Mouse (Mus musculus) midbrain, embryonic 10.5 days (tissue): ENCODE measurements at regions not wholly inside any gene's neighbourhood (a gene's known extent, or its start where the extent isn't known, plus 50 kb on each side); places are given as distances from the start of the nearest gene placed in this dataset.

Experiments
- DNase-seq: peaks from one replicate; pipeline ENCODE4 v3.0.0-alpha.2; 2017; ENCODE audit warnings: low spot score
- H3K27ac ChIP-seq: fragments of 300-500 bp; sonication (generic); replicated peaks from 2 replicates; pipeline ENCODE4 v1.5.1; 2016; ENCODE audit warnings: mild to moderate bottlenecking
- H3K27me3 ChIP-seq: fragments of 300-500 bp; sonication (generic); 2 replicates; pipeline ENCODE4 v1.6.1; 2016; ENCODE audit warnings: low read depth, mild to moderate bottlenecking; ENCODE audit not compliant: poor library complexity, severe bottlenecking
- H3K36me3 ChIP-seq: fragments of 300-500 bp; sonication (generic); 2 replicates; pipeline ENCODE4 v1.6.1; 2016; ENCODE audit warnings: mild to moderate bottlenecking, moderate library complexity
- H3K4me1 ChIP-seq: fragments of 300-500 bp; sonication (generic); 2 replicates; pipeline ENCODE4 v1.6.1; 2016
- H3K4me3 ChIP-seq: fragments of 300-500 bp; sonication (generic); 2 replicates; pipeline ENCODE4 v1.5.1; 2016; ENCODE audit warnings: mild to moderate bottlenecking, moderate library complexity
- H3K9me3 ChIP-seq: fragments of 300-500 bp; sonication (generic); replicated peaks from 2 replicates; pipeline ENCODE4 v1.6.1; 2016; ENCODE audit warnings: mild to moderate bottlenecking
- WGBS: fragments of 180-500 bp; shearing (Covaris S2); methylation state at CpG from one replicate; pipeline ENCODE4 v1.1.7; 2016; 5-methylcytosine and 5-hydroxymethylcytosine counted together

- no peaks in the 10 kb centered on the region for H3K36me3 ChIP-seq
- H3K4me3 ChIP-seq = no peak overlapping the region; the same call in 1 of the 2 replicates
- DNase-seq = peak; percentile 75
- 17% methylated on average over 9 of the region's 9 CpGs for WGBS
- peak overlapping the region; percentile 13; the same call in 1 of the 2 replicates for H3K27ac ChIP-seq
- H3K27me3 ChIP-seq = peaks cover 74% of the 10 kb centered on the region
- no peaks in the 10 kb centered on the region for H3K9me3 ChIP-seq
- H3K4me1 ChIP-seq = peaks cover 48% of the 10 kb centered on the region
Observed at GRCm38 (mm10) chr19:42673133-42673532, 60.5 kb upstream of the Loxl4 start.

GRCm38 (mm10) chr19:42669886-42670285 is 57.3 kb upstream of the Loxl4 start:
- Histone ChIP-seq H3K9me3 (no peaks in the 10 kb centered on the region), H3K27me3 (peaks cover 62% of the 10 kb centered on the region), H3K4me1 (peaks cover 47% of the 10 kb centered on the region), H3K4me3 (no peak overlapping the region), H3K27ac (no peak overlapping the region), H3K36me3 (no peaks in the 10 kb centered on the region)
- DNase-seq = no peak
- 83% methylated on average over 6 of the region's 6 CpGs for WGBS

- Histone ChIP-seq H3K27me3 (peaks cover 52% of the 10 kb centered on the region), H3K4me1 (peaks cover 34% of the 10 kb centered on the region), H3K4me3 (no peak overlapping the region), H3K27ac (no peak overlapping the region; the same call in 1 of the 2 replicates), H3K9me3 (no peaks in the 10 kb centered on the region), H3K36me3 (no peaks in the 10 kb centered on the region)
- 80% methylated on average over 14 of the region's 14 CpGs for WGBS
- no peak for DNase-seq
Observed at GRCm38 (mm10) chr19:42668385-42669098, 55.9 kb upstream of the Loxl4 start.

GRCm38 (mm10) chr19:42666906-42667305 is 54.3 kb upstream of the Loxl4 start:
- Histone ChIP-seq H3K4me1 (peaks cover 23% of the 10 kb centered on the region), H3K27ac (no peak overlapping the region), H3K27me3 (peaks cover 60% of the 10 kb centered on the region), H3K36me3 (no peaks in the 10 kb centered on the region), H3K4me3 (no peak overlapping the region), H3K9me3 (no peaks in the 10 kb centered on the region)
- 93% methylated on average over 5 of the region's 5 CpGs for WGBS
- no peak for DNase-seq
